Mouse (Mus musculus) megakaryocyte, embryonic 14.5 days (primary cell): ENCODE data around the gene Polr2l.

Source experiments
- FLI1 ChIP-seq: IDR thresholded peaks from 2 replicates; pipeline ENCODE4 v1.6.1; 2012; ENCODE audit warnings: low read length, inconsistent platforms, mixed read lengths
- GATA1 ChIP-seq: IDR thresholded peaks from 3 replicates; pipeline ENCODE4 v1.6.1; 2012; ENCODE audit warnings: mixed read lengths, low read length, inconsistent platforms, borderline replicate concordance

DNA sequence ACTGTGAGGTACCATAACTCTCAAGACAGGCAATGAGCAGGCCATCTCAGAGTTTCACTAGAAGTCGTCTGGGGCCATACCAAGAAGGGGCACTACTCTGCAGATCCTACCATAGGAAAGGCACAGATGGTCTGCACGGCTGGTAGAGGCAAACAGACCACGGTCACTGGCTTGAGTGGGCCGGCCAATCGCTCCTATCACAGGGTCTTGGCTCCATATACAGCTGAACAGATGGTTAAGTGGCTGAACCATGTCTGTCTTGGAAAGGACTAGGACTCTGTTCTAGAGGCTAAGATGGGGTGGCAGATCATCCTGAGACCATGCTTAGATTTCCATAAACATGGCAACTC lies 27.6 kb upstream of the Polr2l start:
- TF ChIP-seq GATA1 (no peak), FLI1 (no peak)
